Mouse (Mus musculus): ENCODE measurements at regions not wholly inside any gene's neighbourhood (a gene's known extent, or its start where the extent isn't known, plus 50 kb on each side); places are given as distances from the start of the nearest gene placed in this dataset.

DNA sequence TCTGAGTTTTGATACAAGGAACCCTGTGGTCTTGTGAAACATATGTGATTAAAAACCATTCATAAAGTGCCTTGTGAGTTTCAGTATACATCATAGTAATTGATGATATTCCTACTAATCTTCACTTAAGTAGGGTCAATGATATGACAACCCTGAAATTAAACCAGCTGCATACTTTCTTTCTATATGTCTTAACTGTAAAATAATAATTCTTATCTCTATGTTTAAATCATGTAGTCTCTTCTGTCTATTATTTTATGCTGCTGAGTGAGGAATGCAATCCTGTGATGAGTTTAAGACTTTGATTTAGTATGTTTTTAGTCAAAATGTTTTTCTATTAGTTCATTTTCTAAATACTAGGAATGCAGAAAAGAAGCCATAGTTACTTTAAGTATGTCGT, 253.9 kb upstream of the Fam84a start:
- TF ChIP-seq POLR2A (IDR thresholded peaks at IDR 0.05; ENCODE audit: extremely low read depth, insufficient read depth, low read length) (no peak), CTCF (IDR thresholded peaks at IDR 0.05; ENCODE audit: low read depth, low read length) (no peak)

Measured in liver, adult 2 months (tissue).